Mouse (Mus musculus) cerebellum, adult 9-11 months (tissue): ENCODE data around the gene Slc12a3.

Experiments
- DNase-seq: peaks from one replicate; pipeline ENCODE4 v3.0.0; 2022

Gene Slc12a3

DNA sequence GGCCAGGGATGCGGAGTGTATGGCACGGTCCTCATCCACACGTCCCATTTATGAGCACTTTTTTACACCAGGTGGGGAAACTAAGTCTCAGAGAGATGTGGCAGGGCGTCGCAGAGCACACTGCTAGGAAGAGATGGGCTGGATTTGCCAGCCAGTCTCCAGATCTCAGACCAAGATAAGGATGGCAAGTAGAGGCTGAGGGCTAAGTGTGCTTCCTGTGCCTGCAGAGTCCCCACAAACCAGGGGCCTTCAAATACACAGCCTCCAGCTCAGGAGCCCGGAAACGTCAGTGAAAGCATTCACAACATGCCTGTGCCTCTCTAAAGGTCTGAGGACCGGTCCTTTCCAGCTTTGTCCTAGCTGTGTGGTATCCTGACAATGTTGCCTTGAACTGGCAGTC is 8.6 kb downstream of the Slc12a3 start:
- DNase-seq: no peak

DNA sequence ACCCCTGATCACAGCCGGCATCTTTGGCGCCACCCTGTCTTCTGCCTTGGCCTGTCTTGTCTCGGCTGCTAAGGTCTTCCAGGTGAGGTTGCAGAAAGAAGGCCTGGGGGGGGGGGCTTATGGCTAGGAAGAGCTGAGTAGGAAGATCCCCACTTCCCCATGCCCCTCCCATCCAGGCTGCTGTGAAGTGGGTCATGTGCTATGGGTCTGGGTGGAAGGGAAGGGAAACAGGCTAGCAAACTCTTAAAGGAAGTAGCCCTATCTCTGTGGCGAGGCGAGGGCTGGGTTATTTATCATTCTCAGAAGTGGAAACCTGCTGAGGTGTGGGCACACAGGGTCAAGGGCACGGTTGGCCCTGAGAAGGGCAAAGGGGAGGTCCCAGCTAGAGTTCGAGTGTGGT is 11.8 kb downstream of the Slc12a3 start:
- DNase-seq: no peak

GRCm38 (mm10) chr8:94342691-94343090 is 13.7 kb downstream of the Slc12a3 start:
- DNase-seq: no peak

DNA sequence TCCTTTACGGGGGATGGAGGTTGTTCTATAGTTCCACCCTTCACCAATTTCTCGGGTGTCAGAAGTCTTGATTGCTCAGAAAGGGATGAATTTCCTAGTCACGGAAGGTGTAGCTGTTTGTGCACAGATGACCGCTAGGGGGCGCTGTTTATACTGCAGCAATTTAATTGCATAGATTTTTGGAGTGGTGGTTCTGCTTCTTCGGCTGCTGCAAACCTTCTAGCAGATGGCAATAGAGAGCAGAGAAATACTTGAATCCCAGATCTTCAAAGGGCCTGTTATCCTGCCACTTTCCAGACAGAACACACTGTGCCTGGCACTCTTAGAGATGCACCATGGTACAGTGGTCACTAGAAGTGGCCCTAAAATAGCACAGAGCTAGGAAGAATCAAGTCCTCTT is 14.3 kb downstream of the Slc12a3 start:
- peak; percentile 71 for DNase-seq

- no peak for DNase-seq
Observed at GRCm38 (mm10) chr8:94343778-94344320, 14.8 kb downstream of the Slc12a3 start.

- DNase-seq: no peak
Observed at GRCm38 (mm10) chr8:94345657-94346056, 16.7 kb downstream of the Slc12a3 start.

DNA sequence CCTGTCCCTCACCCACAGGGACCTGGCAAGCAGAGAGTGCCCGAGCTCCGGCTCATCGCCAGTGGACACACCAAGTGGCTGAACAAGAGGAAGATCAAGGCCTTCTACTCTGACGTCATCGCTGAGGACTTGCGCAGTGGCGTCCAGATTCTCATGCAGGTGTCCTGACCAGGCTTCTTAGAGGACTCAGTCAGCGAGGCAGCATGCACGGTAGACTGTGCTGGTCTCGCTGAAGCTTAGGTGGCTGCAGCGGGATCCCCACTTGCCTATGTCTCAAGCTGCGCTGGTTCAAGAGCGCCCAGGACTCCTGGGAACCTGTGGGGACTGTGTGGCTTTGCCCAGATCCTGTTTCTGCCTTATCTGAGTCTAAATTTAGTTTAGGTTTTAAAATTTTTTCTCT is 17.3 kb downstream of the Slc12a3 start:
- DNase-seq: no peak

DNA sequence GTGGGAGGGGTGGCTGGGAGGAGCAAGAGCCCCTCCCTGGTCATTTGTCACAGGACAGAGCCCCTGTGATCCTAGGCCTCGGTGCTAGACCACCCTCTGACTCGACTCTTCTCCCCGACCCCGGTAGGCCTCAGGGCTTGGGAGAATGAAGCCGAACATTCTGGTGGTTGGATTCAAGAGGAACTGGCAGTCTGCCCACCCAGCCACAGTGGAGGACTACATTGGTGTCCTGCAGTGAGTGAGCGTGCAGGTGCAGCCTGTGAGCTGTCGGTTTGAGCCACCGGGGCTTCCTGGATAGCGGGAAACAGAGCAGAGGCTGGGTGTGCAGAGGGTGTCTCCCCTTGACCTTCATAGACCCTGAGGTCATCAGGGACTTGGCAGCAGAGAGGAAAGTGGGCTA is 19.4 kb downstream of the Slc12a3 start:
- no peak for DNase-seq

DNA sequence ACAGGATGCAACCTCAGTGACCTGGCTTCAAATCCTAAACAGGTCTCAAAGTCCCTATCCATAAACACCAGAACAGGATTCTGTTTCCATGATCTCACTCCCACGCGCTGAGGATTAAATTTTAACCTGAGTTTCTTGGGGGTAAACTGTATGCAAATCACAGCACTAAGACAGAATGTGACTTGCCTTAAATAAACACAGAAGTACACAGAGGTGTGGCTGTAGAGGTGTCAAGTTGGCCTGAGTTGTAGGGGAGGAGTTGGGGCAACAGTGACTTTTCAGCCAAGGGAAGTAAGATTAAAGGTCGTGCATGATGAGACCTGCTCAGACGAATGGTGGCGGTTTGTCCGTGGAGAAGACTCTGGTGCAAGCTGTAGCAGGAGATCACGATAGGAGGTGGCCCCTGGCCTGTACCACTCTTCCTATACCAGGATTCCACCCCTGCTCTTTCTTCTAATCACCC is 25.1 kb downstream of the Slc12a3 start:
- DNase-seq: no peak

- no peak for DNase-seq
Observed at GRCm38 (mm10) chr8:94354571-94354970, 25.6 kb downstream of the Slc12a3 start.

- DNase-seq: no peak
Observed at GRCm38 (mm10) chr8:94357220-94357619, 28.2 kb downstream of the Slc12a3 start.

DNA sequence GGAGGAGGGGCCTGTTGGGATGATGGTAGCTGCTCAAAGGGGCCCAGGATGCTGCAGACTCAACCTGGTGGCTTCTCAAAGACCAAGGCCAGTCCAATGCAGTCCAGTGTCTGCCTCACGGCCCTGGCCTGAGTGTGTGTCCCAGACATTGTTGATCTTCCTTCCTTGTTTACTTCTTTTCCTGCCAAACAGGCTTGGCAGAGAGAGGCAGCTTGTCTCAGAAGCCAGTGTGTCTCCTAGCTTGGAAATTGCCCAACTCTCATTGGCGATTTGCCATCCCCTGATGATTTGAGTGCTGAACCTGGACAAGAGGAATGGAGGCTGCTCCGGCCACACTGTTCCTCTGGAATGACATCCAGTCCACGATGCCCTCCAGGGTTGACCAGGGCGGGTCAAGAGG is 29.5 kb downstream of the Slc12a3 start:
- DNase-seq: peak; percentile 80

DNA sequence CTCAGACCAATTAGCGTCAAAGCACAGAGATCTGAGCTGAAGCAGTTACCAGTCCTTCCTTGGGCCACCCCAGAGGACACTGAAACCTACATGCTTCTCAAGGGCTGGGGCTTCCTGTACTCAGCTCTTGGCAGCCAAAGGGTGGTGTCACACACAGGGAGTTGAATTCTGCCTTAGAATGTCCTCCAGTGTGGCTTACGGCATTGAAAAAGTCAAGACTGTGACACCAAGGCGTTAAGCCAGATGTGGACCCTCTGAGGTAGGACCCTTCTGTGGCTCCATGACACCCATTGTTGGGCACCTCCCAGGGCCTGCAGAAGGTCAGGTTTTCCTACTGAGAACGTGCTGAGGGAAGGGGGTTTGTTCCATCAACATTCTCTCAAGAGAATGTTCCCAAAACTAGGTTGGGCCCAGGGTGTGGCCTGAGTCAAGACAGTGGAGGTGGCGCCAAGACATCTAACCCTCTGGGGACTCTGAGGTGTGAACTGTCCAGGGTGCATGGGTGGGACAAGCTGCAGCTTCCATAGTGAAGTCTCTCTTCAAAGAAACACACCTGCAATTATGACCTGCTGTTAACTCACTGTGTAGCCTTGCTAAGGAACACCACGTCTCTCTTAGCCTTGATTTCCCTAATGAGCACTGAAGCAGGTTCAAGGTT is 32.9 kb downstream of the Slc12a3 start:
- DNase-seq: no peak

GRCm38 (mm10) chr8:94362607-94363239 is 33.7 kb downstream of the Slc12a3 start:
- DNase-seq: no peak

DNA sequence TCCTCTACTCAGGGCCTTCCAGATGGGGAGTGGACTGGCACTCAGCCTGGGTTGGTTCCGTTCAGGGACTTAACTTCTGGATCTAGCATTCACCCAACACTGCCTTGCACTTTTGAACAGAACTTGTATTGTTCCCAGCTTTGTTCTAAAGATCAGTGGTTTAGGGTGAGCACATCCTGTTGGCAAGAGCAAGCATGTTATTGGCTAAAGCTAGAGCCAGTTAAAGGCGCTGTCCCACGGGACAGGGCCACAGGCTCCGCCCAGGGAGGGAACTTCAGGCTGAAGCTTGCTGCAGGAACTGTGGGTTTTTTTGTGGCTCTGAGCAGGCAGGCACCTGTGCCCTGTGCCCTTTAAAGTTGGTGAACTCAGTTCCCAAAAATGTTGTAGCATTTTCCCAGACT is 34.3 kb downstream of the Slc12a3 start:
- no peak for DNase-seq

DNA sequence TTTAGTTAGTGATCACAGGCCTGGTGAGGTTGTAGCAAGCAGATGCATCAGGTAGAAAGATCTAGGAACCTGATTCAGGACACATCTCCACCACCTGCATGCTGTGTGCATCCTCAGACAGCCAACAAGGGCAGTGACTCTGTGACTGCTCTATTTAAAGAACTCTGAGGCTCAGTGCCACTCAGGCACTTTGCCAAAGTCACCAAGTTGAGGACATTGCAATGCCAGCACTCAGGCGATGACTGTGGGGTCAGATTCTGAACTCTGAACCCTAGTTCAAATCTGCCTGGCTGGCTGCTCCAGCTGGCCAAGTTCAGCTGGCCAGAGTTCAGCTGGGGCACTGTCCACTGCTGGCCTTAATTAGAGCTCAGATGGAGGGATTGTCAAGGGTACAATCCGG is 34.9 kb downstream of the Slc12a3 start:
- no peak for DNase-seq

- DNase-seq: no peak
Observed at GRCm38 (mm10) chr8:94364686-94365312, 35.8 kb downstream of the Slc12a3 start.

DNA sequence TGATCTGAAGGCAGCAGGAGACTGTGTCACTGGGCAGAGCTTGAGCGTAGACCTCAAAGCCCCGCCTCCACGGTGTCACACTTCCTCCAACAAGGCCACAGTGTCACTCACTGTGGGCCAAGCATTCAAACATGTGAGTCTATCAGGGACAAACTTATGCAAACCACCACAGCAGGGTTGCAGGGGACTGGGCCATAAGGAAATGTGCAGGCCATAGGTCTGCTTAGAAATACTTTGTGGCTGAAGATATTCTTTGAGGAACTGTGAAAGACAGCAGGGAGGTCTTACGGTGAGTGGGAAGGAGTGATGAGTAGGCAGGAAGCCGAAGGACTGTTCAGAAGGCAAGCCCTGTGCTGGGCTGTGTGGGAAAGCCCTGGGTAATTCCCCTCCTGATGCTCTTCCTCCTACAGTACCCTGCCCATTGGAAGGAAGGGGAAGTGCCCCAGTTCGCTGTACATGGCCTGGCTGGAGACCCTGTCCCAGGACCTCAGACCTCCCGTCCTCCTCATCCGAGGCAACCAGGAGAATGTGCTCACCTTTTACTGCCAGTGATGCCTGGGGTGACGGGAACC is 36.5 kb downstream of the Slc12a3 start:
- no peak for DNase-seq

DNA sequence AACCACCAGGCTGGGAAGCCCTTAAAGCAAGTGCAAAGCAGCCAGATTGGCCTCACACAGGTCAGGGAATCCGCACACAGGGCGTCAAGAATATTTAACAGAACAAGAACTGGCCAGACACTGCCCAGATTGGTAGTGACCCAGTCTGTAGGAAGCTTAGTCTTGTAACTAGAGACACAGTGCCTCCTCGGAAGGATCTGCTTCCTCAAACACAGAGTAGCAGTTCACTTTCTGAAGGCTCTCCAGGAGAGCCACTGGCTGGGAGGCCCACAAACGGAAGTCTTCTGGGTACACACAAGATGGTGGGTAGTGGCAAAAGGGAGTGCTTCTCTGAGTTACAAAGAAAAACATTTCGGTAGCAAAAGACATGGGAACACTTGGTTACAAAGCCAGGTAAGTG is 41.8 kb downstream of the Slc12a3 start:
- no peak for DNase-seq

DNA sequence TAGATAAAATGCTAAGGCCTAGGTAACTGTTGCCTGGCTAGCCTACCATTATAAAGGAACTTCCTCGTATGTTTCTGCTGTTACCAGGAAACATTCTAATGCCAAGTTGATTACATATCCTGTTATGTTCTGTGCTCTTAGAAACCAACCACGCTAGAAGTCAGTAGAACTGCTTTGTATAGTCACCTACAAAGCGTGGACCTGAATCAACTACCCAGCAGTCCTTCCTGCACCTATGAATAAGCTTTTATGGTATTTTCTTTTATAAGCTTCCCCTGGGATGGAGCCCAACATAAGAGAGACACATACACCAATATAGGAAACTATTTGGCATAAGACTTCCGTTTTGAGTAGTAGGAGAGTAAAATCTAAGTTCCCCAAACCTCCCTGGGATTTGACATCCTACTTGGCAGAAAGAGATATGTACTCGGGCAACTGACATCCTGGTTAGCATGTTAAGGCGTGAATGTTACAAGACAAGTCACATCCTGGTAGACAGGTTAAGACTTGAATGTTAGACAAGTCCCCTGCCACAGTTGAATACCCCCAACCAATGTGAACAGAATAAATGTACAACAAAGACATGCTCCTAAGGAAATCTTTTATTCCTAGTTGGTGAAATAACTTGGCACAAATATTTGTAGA is 44.1 kb downstream of the Slc12a3 start:
- DNase-seq: no peak

DNA sequence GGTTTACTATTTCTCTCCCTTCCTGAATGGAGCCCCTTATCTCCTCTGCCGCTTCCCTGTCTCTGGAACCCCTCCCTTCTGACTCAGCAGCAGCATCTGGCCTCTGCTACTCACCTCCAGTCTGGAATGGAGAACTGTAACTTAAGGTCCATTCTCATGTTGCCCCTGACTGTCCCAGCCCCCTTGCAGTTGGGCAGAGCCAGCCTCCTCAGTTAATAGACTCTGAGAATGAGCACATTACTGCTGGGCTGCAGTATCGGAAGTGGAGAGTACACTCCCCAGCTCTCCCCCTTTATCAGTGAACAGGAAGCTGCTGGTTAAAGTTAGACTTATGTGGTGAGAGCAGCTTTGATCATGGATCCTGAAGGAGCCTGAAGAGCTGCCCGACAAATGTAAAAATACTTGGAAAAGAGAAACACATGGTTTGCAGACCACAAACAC is 46.6 kb downstream of the Slc12a3 start:
- DNase-seq: no peak

- DNase-seq: no peak
Observed at GRCm38 (mm10) chr8:94376176-94376575, 47.2 kb downstream of the Slc12a3 start.

DNA sequence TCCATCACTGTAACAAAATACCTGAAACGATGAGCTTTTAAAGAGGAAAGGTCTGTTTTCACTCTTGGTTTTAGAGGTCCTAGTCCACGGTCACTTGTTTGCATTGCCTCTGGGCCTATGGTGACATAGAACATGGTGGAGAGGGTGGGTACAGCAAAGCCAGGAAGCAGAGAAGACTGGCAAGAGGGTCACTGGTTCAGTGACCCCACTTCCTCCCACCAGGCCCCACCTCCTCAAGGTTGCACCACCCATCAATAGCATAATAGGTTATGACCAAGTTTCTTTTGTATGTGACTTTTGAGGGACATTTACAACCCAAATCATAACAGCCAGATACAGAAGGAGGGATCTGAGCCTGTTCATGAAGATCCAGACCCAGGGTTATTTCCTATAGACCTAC is 47.6 kb downstream of the Slc12a3 start:
- no peak for DNase-seq
